Mouse (Mus musculus) left cerebral cortex, postnatal 25 days (tissue): ENCODE measurements around the gene Rhbdf2. TPM values are rescaled to one million over a fixed set of nuclear protein-coding genes. Genes with fewer than 3 reads are reported as not detected.
A peak's percentile ranks its signal among the peaks of the same experiment; 100 is the strongest.
"Not testable (repeated sequence)": the region's sequence is repeated elsewhere in the genome, so short reads cannot be mapped to it uniquely, and the experiment has no call there.

Source experiments
- DNase-seq, 2 experiments: peaks; one replicate each; pipeline ENCODE4 v3.0.0; 2022; ENCODE audit warnings: low spot score in 2 of 2, mixed read lengths in 1 of 2
- intact Hi-C: fragments of 180-260 bp; cut with DNase I; formaldehyde crosslinking; loops from one replicate; pipeline ENCODE4 v1.15.1; 2025
- total RNA-seq, 2 experiments: library from RNA; stranded (reverse); gene quantifications; 2 replicates each; pipeline ENCODE4 v1.2.3; 2021

Rhbdf2 gene
- total RNA-seq, 2 experiments from 2014 or later = 1.3 to 1.4 TPM

DNA sequence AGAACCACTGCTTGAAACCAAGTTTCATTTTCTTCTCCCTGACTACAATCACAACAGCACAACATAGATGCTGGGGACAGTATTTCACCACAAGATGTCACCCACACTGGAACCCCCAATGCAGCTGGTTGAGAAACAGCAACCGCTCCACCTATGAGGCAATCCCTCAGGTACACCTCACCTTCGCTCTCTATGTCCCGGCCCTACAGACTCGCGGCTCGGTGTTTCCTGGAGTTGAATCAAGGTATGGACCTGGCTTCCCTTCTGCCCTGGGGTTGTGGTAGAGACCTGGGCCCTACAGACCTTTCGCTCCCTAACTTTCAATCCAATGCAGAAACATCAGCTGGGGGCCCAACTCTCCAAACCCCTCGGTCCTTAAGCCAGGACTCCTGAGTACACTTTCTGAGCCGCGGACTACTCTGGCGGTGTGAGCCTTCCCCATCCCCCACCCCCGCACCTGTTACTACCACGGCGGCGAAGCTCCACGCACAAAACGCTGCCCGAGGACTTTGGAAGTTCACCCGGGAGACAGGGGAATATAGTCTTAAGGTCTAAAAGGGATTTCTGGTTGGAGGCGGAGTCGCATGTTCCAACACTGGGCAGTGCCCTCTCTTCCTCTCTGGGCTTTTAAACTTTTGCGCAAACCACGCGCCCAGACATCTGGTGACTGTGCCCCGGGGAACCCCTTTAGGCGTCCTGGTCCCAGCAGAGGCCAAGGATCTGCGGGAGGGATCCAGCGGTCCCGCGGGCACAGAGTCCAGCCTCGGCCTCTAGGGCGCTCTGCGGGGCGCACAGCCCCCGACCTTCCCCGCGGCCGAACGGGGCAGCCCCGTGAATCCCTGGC lies 3.3 kb downstream of the Rhbdf2 start:
- no peak for DNase-seq
- intact Hi-C loops = no loop called here

DNA sequence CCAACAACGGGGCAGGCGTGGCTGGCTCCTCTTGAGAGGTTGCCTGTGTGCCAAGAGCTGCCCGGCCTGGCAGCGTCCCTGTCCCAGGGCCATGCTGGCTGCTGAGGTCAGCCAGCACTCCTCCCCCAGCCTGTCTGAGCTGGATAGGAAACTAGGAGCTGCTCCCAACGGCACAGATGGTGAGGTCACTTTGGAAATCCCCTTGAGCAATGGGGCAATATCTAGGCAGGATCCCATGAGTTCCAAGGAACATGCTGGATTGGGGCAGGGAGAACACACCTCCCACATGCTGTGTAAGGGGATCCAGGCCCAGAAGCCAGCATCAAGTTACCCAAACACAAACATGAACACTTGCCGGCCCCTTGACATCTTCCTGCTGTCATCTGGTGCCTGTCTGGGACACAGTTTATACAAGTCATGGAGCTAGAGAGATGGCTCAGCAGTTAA lies 5.5 kb downstream of the Rhbdf2 start:
- intact Hi-C loops = no loop called here
- peak in 1 of 2 experiments; percentile 14 for DNase-seq

- no peak for DNase-seq
- intact Hi-C loops = no loop called here
Measured at GRCm38 (mm10) chr11:116620559-116621253, 6.1 kb downstream of the Rhbdf2 start.

DNA sequence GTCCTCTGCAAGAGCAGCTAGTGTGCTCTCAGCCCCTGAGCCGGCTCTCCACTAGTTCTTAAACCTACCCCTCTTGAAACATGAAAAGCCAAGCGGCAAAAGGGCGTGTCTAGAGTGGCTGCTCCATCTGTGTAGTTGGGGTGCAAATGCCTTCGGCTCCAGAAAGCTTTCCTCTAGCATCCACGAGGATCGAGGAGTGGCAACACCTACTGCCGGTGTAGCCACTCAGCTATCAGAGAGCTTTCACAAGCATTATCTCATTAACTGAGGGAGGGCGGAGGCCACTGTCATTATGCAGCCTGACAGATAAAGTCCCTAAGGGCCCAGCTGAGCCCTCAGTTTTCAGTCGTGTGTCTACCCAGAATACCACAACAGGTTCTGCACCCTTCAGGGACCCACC lies 6.7 kb downstream of the Rhbdf2 start:
- no peak for DNase-seq
- intact Hi-C loops = no loop called here

DNA sequence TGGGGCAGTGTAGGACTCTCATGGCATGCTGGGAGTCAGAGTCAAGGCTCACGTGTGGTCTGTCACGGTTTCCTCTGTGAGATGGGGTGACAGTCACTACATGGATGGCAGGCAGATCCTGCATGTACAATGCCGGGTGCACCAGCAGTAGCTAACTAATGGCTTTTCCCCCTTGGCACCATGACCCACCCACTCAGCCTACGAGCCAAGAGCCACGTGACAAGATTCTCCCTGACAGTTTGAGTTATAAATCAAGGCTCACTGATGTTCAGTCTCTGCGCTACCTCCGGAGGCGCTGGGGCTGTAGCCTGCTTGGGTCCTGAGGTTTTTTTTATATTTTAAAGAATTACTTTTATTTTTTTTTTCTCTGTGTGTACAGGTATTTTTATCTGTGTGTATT lies 7.3 kb downstream of the Rhbdf2 start:
- no peak for DNase-seq
- intact Hi-C loops = no loop called here

DNA sequence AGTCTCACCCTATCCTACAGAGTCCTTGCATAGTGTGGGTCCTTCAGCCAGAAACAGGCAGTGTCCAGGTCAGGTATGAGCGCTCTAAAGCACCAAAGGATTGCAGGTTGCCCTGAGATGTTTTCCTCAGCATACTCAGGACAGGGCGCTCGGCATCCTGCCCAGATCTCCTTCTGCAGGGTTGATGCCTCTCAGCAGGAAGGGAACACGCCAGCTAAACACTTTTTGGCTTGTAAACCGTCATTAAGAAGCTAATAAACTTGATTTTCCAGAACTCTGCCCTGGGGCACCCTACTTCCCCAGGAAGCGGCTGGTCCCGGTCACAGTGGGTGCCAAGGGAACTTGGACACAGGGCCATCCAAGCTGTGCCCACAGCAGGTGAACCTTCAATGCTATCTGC lies 7.7 kb downstream of the Rhbdf2 start:
- no peak for DNase-seq
- intact Hi-C loops = no loop called here

GRCm38 (mm10) chr11:116618666-116619065 lies 8.2 kb downstream of the Rhbdf2 start:
- no peak for DNase-seq
- intact Hi-C loops = no loop called here

DNA sequence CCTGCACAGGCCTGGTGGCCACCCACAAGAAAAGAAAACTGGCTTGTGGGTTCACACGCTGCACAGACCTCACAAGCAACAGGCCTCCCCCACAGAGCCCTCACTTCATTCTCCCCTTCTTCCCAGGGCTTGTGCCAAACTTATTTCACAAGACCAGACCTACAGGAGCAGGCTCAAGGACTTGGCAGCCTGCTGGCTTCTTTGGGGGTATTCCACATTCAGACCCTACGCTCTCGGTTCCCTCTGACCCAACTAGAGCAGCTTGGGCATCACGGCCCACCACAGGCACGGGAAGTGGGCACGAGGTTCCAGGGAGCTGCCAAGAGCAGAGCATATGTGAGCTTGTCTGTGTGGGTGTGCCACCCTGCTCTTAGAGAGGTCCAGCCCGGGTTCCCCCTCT lies 9.2 kb downstream of the Rhbdf2 start:
- DNase-seq = no peak
- intact Hi-C loops = no loop called here

GRCm38 (mm10) chr11:116616438-116617118 lies 10.2 kb downstream of the Rhbdf2 start:
- no peak for DNase-seq
- intact Hi-C loops = no loop called here

GRCm38 (mm10) chr11:116615735-116616437 lies 10.9 kb downstream of the Rhbdf2 start:
- DNase-seq = no peak
- intact Hi-C loops = no loop called here

GRCm38 (mm10) chr11:116613234-116613633 lies 13.6 kb downstream of the Rhbdf2 start:
- no peak for DNase-seq
- intact Hi-C loops = no loop called here

GRCm38 (mm10) chr11:116612554-116612953 lies 14.3 kb downstream of the Rhbdf2 start:
- DNase-seq = no peak
- intact Hi-C loops = no loop called here

DNA sequence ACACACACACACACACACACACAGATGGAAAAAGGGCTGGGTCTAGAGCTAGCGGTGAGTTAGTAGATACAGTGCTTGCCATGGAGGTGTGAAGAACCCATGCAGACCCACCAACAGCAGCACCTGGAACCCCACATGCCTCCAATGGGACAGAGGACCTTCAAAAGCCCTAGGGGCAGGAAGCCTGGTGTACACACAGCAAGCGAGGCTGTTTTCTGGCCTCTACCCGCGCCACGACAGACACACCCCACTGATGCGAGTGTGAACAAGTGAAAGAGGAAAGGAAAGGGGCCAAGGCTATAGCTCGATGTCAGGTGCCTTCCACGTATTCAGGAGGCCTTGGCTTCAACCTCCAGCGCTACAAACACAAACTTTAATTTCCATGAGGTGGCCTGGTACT lies 14.9 kb downstream of the Rhbdf2 start:
- intact Hi-C loops = no loop called here
- DNase-seq = no peak

DNA sequence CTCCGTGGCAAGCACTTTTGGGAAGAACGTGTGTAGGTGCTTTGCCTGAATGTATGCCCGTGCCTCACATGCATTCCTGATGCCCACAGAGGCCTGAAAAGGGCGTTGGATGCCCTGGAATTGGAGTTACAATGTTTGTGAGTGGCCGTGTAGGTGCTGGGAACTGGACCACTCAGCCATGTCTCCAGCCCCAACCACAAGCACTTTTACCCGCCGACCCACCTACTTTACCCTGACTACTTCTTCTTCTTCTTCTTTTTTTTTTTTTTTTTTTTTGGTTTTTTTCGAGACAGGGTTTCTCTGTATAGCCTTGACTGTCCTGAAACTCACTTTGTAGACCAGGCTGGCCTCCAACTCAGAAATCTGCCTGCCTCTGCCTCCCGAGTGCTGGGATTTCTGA lies 15.7 kb downstream of the Rhbdf2 start:
- DNase-seq, intact Hi-C loops: not testable (repeated sequence)

DNA sequence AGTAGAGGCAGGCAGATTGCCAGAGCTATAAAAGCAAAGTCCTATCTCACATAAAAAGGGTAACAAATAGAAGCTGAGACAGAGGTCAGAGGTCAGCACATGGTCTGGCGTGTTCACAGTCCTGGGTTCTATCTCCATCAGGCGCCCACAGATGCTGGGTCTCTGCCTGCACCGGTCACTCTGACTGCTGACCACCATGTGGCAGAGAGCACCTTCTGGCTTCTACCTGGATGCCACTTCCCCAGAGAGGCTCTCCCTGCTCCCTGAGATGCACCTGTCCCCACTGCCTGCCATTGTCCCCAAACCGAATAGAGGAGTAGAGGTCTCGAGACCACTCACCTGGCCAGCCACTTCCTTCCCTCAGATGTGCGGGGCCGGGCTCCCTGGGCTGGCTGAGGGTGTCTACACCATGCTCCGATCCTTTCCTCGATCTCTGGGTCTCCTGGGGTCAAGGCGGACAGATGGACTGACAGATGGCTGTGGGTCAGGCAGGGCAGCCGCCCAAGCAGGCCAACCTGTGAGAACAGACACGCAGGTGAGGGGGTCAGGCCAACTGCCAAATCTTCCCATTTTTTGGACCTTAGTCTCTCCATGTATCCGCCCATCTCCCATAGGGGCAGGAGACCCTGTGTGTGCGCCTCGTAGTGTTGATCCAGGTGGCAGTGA lies 16.7 kb downstream of the Rhbdf2 start:
- no peak for DNase-seq
- intact Hi-C loops = no loop called here

DNA sequence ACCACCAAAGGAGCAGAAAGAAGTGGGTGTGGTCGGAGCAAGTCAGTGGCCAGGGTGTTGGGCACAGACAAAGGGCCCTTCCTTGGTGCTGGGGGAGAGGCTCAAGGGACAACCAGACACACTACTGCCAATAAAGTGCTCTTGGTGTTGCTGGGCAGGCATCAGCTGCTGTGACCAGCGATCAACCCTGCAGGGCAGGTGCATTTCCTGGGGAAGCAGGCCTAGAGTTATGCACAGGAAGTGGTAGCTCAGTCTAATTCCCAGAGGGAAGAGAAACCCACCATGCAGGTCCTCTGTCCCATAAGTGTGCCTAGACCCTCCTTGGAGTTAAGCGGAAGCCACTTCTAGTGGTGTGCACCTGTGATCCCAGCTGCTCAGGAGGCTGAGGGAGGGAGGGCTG lies 19.1 kb downstream of the Rhbdf2 start:
- intact Hi-C loops = no loop called here
- DNase-seq = no peak

- intact Hi-C loops = no loop called here
- DNase-seq = no peak
Measured at GRCm38 (mm10) chr11:116604097-116604496, 22.7 kb downstream of the Rhbdf2 start.

- no peak for DNase-seq
- intact Hi-C loops = no loop called here
Measured at GRCm38 (mm10) chr11:116603339-116603738, 23.5 kb downstream of the Rhbdf2 start.

GRCm38 (mm10) chr11:116602043-116602442 lies 24.8 kb downstream of the Rhbdf2 start:
- DNase-seq = no peak
- intact Hi-C loops = no loop called here
